Mouse (Mus musculus): ENCODE measurements at regions not wholly inside any gene's neighbourhood (a gene's known extent, or its start where the extent isn't known, plus 50 kb on each side); places are given as distances from the start of the nearest gene placed in this dataset.

- Histone ChIP-seq H3K27ac (ENCODE audit: low read length) (no peak overlapping the region), H3K36me3 (ENCODE audit: control insufficient read depth, insufficient read depth, low read length) (no peaks in the 10 kb centered on the region), H3K9me3 (ENCODE audit: control insufficient read depth, low read length) (no peaks in the 10 kb centered on the region), H3K4me3 (ENCODE audit: low read length) (no peak overlapping the region), H3K9ac (ENCODE audit: low read depth, low read length) (no peak overlapping the region), H3K27me3 (replicated peaks; ENCODE audit: control insufficient read depth, insufficient read depth, low read length) (no peaks in the 10 kb centered on the region), H3K4me1 (ENCODE audit: control insufficient read depth, insufficient read depth, low read length) (peaks cover 3% of the 10 kb centered on the region; the same call in 1 of the 2 replicates), H3K4me2 (ENCODE audit: low read depth, low read length) (no peak overlapping the region)
- WGBS: 39% methylated on average over 4 of the region's 4 CpGs
- ATAC-seq: peak; percentile 65
Observed at GRCm38 (mm10) chr14:46706462-46706861, 53.9 kb upstream of the Cdkn3 start.

- ATAC-seq: peak; percentile 71
- H3K27me3 ChIP-seq (replicated peaks; ENCODE audit: control insufficient read depth, insufficient read depth, low read length): no peaks in the 10 kb centered on the region
- WGBS: 30% methylated on average over 9 of the region's 9 CpGs
- no peaks in the 10 kb centered on the region for H3K36me3 ChIP-seq (ENCODE audit: control insufficient read depth, insufficient read depth, low read length)
- H3K4me1 ChIP-seq (ENCODE audit: control insufficient read depth, insufficient read depth, low read length): peaks cover 3% of the 10 kb centered on the region; the same call in 1 of the 2 replicates
- H3K9me3 ChIP-seq (ENCODE audit: control insufficient read depth, low read length): no peaks in the 10 kb centered on the region
- no peak overlapping the region for H3K27ac ChIP-seq (ENCODE audit: low read length)
- peak overlapping the region; percentile 55 for H3K4me2 ChIP-seq (ENCODE audit: low read depth, low read length)
- H3K4me3 ChIP-seq (ENCODE audit: low read length): peak overlapping the region; percentile 37
- peak overlapping the region; percentile 60; the same call in 1 of the 2 replicates for H3K9ac ChIP-seq (ENCODE audit: low read depth, low read length)
Observed at GRCm38 (mm10) chr14:46704316-46704751, 56.0 kb upstream of the Cdkn3 start.

GRCm38 (mm10) chr14:46702669-46703435, 57.5 kb upstream of the Cdkn3 start:
- H3K27me3 ChIP-seq (replicated peaks; ENCODE audit: control insufficient read depth, insufficient read depth, low read length): no peaks in the 10 kb centered on the region
- 37% methylated on average over 17 of the region's 17 CpGs for WGBS
- peaks cover 3% of the 10 kb centered on the region; the same call in 1 of the 2 replicates for H3K4me1 ChIP-seq (ENCODE audit: control insufficient read depth, insufficient read depth, low read length)
- no peak overlapping the region for H3K4me3 ChIP-seq (ENCODE audit: low read length)
- no peaks in the 10 kb centered on the region for H3K36me3 ChIP-seq (ENCODE audit: control insufficient read depth, insufficient read depth, low read length)
- no peak overlapping the region for H3K4me2 ChIP-seq (ENCODE audit: low read depth, low read length)
- H3K27ac ChIP-seq (ENCODE audit: low read length): no peak overlapping the region
- ATAC-seq: peak; percentile 19; the same call in 1 of the 2 replicates
- no peaks in the 10 kb centered on the region for H3K9me3 ChIP-seq (ENCODE audit: control insufficient read depth, low read length)
- H3K9ac ChIP-seq (ENCODE audit: low read depth, low read length): no peak overlapping the region

- WGBS: 90% methylated on average over 7 of the region's 7 CpGs
- Histone ChIP-seq H3K4me2 (ENCODE audit: low read depth, low read length) (no peak overlapping the region), H3K27me3 (replicated peaks; ENCODE audit: control insufficient read depth, insufficient read depth, low read length) (no peaks in the 10 kb centered on the region), H3K9ac (ENCODE audit: low read depth, low read length) (no peak overlapping the region), H3K9me3 (ENCODE audit: control insufficient read depth, low read length) (no peaks in the 10 kb centered on the region), H3K36me3 (ENCODE audit: control insufficient read depth, insufficient read depth, low read length) (no peaks in the 10 kb centered on the region), H3K4me3 (ENCODE audit: low read length) (no peak overlapping the region), H3K27ac (ENCODE audit: low read length) (no peak overlapping the region), H3K4me1 (ENCODE audit: control insufficient read depth, insufficient read depth, low read length) (no peaks in the 10 kb centered on the region)
- ATAC-seq: no peak
Observed at GRCm38 (mm10) chr14:46692571-46692970, 67.8 kb upstream of the Cdkn3 start.

GRCm38 (mm10) chr14:46692067-46692466, 68.3 kb upstream of the Cdkn3 start:
- Histone ChIP-seq H3K4me3 (ENCODE audit: low read length) (no peak overlapping the region), H3K27me3 (replicated peaks; ENCODE audit: control insufficient read depth, insufficient read depth, low read length) (no peaks in the 10 kb centered on the region), H3K4me2 (ENCODE audit: low read depth, low read length) (no peak overlapping the region), H3K36me3 (ENCODE audit: control insufficient read depth, insufficient read depth, low read length) (no peaks in the 10 kb centered on the region), H3K9ac (ENCODE audit: low read depth, low read length) (no peak overlapping the region), H3K4me1 (ENCODE audit: control insufficient read depth, insufficient read depth, low read length) (no peaks in the 10 kb centered on the region), H3K27ac (ENCODE audit: low read length) (no peak overlapping the region), H3K9me3 (ENCODE audit: control insufficient read depth, low read length) (no peaks in the 10 kb centered on the region)
- peak; percentile 81 for ATAC-seq
- WGBS: 66% methylated on average over 2 of the region's 2 CpGs

- no peak overlapping the region for H3K4me2 ChIP-seq (ENCODE audit: low read depth, low read length)
- 72% methylated on average over 6 of the region's 6 CpGs for WGBS
- no peak overlapping the region for H3K27ac ChIP-seq (ENCODE audit: low read length)
- no peak for ATAC-seq
- no peak overlapping the region for H3K9ac ChIP-seq (ENCODE audit: low read depth, low read length)
- no peaks in the 10 kb centered on the region for H3K4me1 ChIP-seq (ENCODE audit: control insufficient read depth, insufficient read depth, low read length)
- no peak overlapping the region for H3K4me3 ChIP-seq (ENCODE audit: low read length)
- H3K27me3 ChIP-seq (replicated peaks; ENCODE audit: control insufficient read depth, insufficient read depth, low read length): no peaks in the 10 kb centered on the region
- H3K36me3 ChIP-seq (ENCODE audit: control insufficient read depth, insufficient read depth, low read length): no peaks in the 10 kb centered on the region
- H3K9me3 ChIP-seq (ENCODE audit: control insufficient read depth, low read length): no peaks in the 10 kb centered on the region
Observed at GRCm38 (mm10) chr14:46682728-46683127, 77.6 kb upstream of the Cdkn3 start.

GRCm38 (mm10) chr14:46678935-46679334, 81.4 kb upstream of the Cdkn3 start:
- ATAC-seq: no peak
- Histone ChIP-seq H3K27ac (ENCODE audit: low read length) (no peak overlapping the region), H3K27me3 (replicated peaks; ENCODE audit: control insufficient read depth, insufficient read depth, low read length) (no peaks in the 10 kb centered on the region), H3K4me2 (ENCODE audit: low read depth, low read length) (no peak overlapping the region), H3K36me3 (ENCODE audit: control insufficient read depth, insufficient read depth, low read length) (no peaks in the 10 kb centered on the region), H3K4me3 (ENCODE audit: low read length) (no peak overlapping the region), H3K9ac (ENCODE audit: low read depth, low read length) (no peak overlapping the region), H3K4me1 (ENCODE audit: control insufficient read depth, insufficient read depth, low read length) (no peaks in the 10 kb centered on the region), H3K9me3 (ENCODE audit: control insufficient read depth, low read length) (no peaks in the 10 kb centered on the region)
- 41% methylated on average over 4 of the region's 4 CpGs for WGBS

- Histone ChIP-seq H3K4me1 (ENCODE audit: control insufficient read depth, insufficient read depth, low read length) (no peaks in the 10 kb centered on the region), H3K4me3 (ENCODE audit: low read length) (no peak overlapping the region), H3K27me3 (replicated peaks; ENCODE audit: control insufficient read depth, insufficient read depth, low read length) (no peaks in the 10 kb centered on the region), H3K27ac (ENCODE audit: low read length) (no peak overlapping the region), H3K9me3 (ENCODE audit: control insufficient read depth, low read length) (0 out of 2 replicates have a peak, but pooled peaks cover 6% of the 10 kb centered on the region), H3K36me3 (ENCODE audit: control insufficient read depth, insufficient read depth, low read length) (no peaks in the 10 kb centered on the region), H3K9ac (ENCODE audit: low read depth, low read length) (no peak overlapping the region), H3K4me2 (ENCODE audit: low read depth, low read length) (no peak overlapping the region)
- 91% methylated on average over 9 of the region's 9 CpGs for WGBS
- ATAC-seq: no peak
Observed at GRCm38 (mm10) chr14:46671482-46672225, 88.7 kb upstream of the Cdkn3 start.

GRCm38 (mm10) chr14:46671062-46671461, 89.3 kb upstream of the Cdkn3 start:
- 92% methylated on average over 2 of the region's 2 CpGs for WGBS
- no peak overlapping the region for H3K4me2 ChIP-seq (ENCODE audit: low read depth, low read length)
- 0 out of 2 replicates have a peak, but pooled peaks cover 6% of the 10 kb centered on the region for H3K9me3 ChIP-seq (ENCODE audit: control insufficient read depth, low read length)
- no peaks in the 10 kb centered on the region for H3K27me3 ChIP-seq (replicated peaks; ENCODE audit: control insufficient read depth, insufficient read depth, low read length)
- ATAC-seq: no peak
- no peak overlapping the region for H3K27ac ChIP-seq (ENCODE audit: low read length)
- no peak overlapping the region for H3K9ac ChIP-seq (ENCODE audit: low read depth, low read length)
- no peaks in the 10 kb centered on the region for H3K36me3 ChIP-seq (ENCODE audit: control insufficient read depth, insufficient read depth, low read length)
- H3K4me3 ChIP-seq (ENCODE audit: low read length): no peak overlapping the region
- H3K4me1 ChIP-seq (ENCODE audit: control insufficient read depth, insufficient read depth, low read length): no peaks in the 10 kb centered on the region

All from intestine, embryonic 16.5 days (tissue).